Mouse (Mus musculus): ENCODE results near the gene Ifih1.

Gene Ifih1

DNA sequence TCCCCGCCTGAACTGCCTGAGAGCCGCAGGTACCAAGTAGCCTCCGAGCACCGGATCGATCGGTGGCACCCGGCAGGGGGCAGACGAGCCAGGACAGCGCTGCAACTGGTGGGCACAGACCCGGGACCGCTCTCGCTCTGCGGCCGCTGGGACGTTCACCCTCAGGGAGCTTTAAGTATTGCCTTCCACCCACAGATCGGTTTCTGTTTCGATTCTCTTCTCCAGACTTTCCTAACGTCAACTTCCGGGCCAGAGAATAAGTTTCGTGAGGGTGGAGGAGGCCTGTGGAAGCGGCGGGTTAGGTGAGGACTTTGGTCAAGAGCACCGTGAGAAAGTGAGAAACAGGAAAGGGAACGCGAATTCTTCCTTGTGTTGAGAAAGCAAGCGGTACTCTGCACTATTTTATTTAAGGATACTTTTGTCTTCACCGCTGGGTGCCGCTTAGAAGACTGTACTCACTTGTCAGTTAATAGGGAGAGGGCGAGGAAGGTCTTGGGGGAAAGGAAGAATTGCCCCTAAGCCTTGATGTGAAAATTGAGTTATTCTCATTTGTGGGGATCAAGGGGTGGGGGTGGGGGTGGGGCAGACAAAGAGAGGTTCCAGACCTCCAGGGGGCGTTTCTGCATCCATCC, at the start of gene Ifih1:
Gene Ifih1 (minus strand): TSS at position 242 of the 632 bp plus-strand sequence.
- DNase-seq (ENCODE audit: low spot score in 2 of 2) = peak in 1 of 2 experiments; percentile 19

DNA sequence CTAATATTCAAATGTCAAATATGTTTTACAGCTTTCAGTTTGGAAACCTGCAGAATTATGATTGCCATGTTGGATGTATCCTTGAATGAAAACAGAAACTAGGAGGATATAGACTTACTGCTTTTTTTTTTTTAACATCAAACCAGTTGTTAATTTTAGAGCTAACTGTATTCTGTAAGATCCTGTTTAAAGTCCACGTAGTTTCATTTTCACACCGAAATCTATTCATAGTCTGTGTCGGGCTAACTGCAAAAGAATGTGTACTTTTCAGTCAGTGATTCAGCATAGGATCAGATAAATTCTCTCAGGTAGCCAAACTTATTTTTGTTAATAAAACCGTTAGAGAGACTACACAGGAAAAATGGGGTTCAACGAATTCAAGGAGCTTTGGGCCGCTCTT, 39.9 kb upstream of the Ifih1 start:
- no peak for DNase-seq (ENCODE audit: low spot score in 2 of 2)

DNA sequence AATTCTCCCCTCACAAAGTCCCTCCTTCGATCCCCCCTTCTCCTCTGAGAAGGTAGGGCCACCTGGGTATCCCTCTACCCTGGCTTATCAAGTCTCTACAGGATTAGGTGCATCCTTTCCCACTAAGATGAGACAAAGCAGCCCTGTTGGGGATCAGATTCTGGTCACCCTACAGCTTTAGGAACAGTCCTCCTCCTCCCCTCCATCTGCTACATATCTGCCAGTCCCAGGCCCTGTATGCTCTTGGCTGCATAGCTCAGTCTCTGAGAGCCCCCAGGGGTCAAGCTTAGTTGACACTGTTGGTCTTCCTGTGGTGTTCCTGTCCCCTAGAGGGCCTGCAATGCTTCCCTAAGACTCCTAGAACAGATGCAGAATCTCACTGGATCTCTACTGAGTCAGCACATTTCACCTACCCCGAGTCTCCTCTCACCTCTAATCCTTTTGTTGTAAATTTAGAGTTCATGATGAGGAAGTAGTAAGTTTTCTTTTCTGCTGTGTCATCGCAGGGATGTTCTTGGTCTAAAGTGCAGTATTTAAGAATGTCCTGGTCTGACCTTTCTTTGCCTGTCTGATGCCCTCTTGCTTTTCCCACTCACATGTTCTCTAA, 39.0 kb upstream of the Ifih1 start:
- no peak for DNase-seq (ENCODE audit: low spot score in 2 of 2)

DNA sequence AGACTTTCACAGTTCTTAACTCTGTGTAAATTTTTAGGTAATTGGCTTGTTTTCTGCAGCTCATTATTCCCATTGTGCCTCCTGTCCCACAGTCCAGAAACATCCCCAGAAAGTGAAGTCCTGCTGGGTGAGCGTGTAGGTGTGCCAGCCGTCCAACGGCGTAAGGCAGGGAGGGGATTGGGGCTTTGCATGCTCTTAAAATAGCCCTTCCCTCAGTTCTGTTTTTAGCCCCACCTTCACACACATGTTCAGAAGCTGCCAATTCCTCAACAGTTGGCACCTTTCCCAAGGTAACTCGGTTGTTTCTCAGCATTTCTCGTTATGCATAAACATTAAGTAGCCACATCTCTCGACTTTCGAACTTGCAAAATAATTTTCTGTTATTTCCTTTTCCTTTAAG, 35.6 kb upstream of the Ifih1 start:
- DNase-seq (ENCODE audit: low spot score in 2 of 2) = peak; percentile 47 to 76

DNA sequence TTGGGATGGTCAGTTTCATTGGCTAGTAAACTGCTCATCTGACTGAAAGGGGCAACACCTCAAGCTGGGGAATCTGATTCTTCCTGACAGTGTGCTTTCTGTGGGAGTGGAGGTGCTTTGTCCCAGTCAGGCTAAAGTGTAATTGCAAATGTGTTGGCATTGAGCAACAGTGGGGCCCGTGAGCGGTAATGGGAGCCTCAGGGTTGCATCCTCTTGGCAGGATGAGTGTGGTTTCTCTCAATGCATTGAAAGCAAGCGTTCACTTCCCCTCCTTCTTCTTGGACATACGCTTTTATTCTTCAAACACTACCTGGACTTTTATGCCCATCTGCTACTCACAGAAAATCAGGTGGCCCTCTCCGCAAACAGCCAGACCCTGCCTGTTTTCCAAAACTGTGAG, 26.7 kb upstream of the Ifih1 start:
- DNase-seq (ENCODE audit: low spot score in 2 of 2) = no peak

DNA sequence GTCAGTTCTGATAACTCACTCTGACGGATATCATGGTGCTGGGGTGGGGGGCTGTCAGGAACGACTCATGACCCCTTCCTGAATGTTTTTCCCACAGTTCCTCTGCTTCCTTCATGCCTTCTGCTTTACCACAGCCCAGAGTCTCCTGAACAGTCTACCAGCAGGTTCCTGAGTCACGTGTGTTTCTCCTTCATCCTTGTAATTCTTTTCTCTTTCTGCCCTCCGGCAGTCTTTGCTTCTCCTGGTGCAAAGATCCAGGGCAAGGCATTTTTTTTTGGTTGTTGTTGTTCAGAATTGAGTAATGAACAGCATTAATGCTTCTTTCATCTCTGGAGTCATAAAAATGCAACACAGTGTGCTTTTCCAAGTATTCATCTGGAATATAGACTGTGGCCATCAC, 24.7 kb upstream of the Ifih1 start:
- DNase-seq (ENCODE audit: low spot score in 2 of 2) = no peak

DNA sequence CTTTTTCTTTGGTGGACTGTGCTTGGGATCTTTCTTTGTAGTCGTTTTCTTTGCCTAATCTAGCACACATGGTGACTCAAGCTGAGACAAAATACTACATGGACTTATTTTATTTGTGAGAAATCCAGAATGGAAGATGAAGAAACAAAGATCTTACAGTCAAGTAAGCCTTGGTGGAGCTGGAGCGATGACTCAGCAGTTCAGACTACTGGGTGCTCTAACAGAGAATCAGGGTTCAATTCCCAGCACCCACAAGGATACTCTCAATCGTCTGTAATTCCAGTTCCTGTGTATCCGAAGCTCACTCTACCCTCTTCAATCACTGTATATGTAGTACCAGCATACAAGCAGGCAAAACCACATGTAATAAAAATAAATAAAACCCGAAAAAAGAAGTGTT, 24.2 kb upstream of the Ifih1 start:
- no peak for DNase-seq (ENCODE audit: low spot score in 2 of 2)

DNA sequence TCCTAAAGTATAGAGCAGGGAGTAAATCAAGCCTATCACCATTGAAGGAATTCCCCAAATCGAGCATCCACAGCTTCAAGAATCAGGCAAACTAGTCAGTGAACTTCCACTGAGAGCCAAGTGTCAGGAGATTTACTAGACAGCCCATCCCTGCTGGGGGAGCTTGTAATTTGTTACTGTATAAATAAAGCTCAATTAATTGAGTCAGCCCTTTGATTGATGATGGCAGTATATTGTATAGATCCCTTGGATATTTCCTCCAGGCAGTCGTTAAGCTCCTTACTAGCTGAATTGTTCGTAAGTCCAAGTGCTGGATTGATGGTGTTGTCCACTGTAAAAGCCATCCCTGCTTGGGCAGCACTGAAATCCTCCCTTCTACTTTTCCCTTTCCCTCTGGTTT, 23.8 kb upstream of the Ifih1 start:
- no peak for DNase-seq (ENCODE audit: low spot score in 2 of 2)

DNA sequence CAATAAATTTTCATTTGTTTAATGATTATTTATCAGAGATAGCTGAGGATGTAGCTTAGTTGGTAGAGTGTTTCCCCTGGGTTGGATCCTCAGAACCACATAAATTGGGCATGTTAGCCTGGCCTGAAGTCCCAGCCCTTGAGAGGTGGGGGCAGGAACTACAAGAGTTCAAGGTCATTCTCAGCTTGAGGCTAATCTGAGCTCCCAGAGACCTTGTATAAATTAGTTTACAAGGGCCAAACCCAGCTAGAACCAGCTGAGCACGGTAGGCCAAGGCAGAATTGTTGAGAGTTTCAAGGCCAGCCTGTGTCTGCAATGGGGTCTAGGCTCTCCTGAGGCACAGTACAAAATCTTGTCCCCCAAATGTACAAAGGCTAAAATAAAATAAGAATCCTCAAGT, 19.5 kb upstream of the Ifih1 start:
- no peak for DNase-seq (ENCODE audit: low spot score in 2 of 2)

DNA sequence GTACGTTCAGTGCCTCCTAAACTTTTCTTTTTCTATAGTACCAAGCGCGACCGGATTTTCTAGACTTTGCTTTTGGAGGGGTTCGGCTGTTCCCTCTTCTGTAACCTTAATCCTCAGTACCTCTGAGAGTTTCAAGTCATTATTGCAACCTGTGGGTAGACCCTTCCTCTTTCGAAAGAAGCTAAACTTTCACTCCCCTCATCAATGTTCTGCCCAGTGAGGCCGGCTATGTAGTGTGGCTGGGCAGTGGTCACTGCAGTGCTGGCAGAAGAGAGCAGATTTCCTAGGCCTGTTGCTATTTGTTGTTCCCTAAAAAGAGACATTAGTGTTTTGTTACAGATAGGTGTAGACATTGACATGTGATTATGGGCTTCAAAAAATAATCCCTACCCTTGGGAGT, 18.8 kb upstream of the Ifih1 start:
- DNase-seq (ENCODE audit: low spot score in 2 of 2) = no peak

DNA sequence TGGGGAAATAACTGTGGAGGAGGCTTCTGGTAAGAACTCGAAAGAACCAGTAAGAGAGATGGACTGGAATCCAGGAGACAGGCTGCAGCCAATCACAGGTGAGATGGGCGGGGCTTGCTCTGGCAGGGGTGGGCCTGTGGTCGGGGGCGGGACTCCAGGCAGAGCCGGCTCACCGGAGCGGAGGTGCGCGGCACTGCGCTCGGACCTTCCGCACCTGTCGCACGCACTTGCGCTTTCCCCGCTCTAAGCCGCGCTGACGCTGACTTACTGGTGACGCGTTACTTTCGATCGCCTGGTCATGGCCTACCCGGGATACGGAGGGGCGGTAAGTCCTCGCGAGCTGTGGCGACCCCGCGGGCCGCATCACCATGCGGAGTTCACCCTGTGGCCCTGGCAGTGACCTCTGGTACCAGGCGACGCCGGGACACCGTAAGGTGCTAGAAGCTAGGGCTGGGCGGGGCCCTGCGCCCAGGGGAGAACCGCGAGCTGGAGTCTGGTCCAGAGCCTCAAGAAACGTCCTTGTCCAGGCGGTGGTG, 18.1 kb upstream of the Ifih1 start, which contains the start of gene Gca:
Gene Gca (plus strand): TSS at position 151 of the 536 bp plus-strand sequence.
- peak; percentile 54 to 85 for DNase-seq (ENCODE audit: low spot score in 2 of 2)

DNA sequence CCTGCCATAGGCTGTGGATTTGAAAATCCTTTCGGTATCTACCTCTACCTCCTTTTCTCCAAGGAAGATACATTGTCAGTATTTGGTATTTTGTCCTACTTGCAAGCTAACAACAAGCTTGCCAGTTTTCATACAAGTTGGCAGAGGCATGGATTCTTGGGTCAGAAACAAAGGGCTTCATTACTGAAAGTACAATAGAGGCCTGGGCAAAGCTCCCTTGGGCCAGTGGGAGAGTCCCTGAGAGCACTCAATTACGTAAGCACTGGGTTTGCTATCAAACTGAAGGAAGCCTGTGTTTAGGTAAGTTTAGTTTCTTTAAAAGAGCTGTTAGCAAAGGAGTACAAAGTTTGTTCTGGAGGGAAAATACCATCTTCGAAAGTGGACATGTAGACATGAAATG, 16.5 kb upstream of the Ifih1 start:
- peak in 1 of 2 experiments; percentile 28 for DNase-seq (ENCODE audit: low spot score in 2 of 2)

DNA sequence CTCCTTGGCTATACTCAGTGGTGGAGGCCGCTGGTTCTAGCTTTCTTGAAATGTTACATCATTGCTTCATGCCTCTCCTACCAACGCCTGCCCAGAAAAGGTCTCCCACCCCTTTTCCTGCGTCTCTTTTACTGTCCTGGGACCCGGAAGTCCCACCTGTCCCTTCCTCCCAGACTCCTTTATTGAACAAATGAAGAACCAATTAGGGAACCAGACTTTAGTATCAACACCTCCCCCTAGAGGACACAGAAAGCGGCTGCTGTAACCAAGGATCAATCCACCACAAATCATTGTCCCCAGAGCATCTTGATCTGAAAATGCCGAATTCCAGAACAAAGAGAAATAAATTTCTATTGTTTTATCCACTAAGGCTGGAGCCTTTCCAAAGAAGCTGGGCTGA, 14.5 kb upstream of the Ifih1 start:
- DNase-seq (ENCODE audit: low spot score in 2 of 2) = no peak

DNA sequence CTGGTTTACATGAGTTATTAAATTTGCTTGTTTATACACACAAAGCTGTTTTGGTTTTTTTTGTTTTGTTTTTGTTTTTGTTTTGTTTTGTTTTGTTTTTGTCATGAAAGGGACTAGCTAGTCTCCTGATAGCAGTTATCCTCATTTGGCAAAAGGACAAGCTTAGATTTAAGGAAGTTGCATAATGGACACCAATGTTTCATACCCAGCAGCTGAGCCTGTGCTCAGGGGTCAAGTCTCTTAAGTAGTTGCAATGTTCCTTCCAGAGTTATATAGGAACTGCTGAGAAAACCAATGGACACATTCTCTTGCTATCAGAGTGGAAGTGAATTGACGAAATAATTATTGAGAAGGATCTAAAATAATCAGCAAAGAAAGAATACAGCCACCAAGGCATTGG, 10.0 kb upstream of the Ifih1 start:
- DNase-seq (ENCODE audit: low spot score in 2 of 2) = no peak

DNA sequence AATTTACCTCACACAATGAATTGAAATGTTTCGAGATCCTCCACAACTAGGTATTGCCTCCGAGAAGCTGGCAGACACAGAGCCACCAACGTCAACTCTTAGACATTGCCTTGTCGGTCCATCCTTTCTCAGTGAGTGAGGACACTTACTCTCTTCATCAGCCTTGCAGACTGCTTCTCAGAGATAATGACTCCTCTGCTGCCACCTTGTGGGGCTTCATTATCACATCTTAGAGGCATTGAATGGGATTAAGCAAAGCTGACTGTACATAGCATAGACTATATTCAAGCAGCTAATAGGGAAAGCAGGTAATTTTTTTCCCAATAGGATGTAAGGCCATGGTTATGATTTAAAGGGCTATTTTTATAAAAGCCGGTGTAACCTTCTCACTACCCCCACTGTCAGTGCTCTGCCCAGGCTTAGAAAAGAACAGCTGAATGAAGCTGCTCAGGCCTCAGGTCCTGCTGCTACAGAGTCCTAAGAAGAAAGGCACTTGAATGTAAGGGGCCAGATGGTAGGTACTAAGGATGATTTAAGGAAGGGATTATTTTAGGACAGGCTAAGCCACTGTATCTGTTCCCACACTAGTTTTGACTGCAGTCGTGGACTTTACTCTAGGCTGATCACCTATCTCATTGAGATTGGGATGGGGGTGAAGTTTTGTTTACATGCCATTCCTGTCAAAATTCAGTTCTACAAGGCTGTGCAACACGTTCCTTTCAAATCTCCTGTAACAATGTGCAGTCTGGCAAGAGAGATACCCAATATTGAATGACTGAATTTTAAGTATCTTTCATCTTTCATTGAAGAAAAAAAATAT, 8.7 kb upstream of the Ifih1 start:
- peak in 1 of 2 experiments; percentile 85 for DNase-seq (ENCODE audit: low spot score in 2 of 2)

DNA sequence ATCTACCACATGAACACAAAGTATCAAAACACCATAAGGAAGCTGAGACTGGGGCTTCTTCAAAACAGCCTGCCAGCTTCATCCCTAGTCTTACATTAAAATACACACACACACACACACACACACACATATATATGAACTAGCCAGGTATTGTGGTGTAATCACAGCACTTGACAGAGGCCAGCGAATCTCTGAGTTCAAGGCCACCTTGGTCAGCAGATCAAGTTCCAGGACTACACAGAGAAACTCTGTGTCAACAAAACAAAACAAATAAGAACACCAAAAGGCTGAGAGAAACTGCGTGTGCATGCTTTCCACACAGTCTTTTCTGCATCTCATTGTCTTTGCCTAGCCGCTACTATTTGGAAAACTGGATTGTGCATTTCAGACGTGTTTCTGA, 6.4 kb upstream of the Ifih1 start:
- DNase-seq (ENCODE audit: low spot score in 2 of 2) = no peak

DNA sequence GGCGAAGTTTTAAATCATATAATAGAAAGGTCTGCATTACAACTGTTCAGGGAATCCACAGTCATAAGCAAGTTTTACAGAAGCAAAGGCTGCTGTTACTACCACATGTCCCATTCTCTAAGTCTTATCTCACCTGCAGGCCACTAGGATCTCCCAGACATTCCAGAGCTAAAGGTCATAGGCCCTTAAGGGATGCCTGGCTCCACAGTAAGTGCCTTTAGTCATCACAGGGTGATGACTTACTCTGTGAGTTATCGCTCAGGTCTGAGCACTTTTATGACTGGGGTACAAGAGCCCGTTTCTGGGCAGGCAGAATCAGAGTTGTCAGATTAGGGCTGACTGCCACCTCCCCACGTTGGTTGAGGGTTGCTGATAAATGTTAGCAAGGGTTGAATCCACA, 5.8 kb upstream of the Ifih1 start:
- DNase-seq (ENCODE audit: low spot score in 2 of 2) = no peak

DNA sequence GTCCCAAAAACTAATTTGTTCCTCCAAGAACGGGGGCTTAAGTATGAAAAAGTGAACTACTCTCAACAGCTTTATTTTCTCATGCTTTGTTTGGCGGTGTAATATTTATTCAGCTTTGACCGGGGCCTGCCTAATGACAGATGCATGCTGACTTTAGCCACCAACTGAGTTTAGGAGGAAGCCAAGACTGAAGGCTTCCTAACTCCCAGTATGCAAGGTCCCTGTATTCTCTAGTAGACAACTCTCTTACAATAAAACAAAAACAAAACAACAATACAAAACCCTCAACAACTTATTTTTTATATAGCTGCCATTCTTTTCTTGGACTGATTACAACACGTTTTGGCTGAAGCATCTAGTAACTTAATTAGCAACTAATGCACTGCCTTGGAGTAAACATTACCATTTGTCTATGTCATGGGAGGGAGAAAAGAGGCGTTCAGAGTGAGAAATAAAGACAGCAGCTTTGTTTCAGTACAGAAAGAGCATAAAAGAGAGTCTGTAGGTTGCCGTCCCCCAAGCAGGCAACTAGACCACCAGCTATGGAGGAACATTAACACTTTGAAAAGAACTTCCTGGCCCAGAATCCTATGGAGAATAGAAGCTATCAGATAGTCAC, 725 bp upstream of the Ifih1 start:
- no peak for DNase-seq (ENCODE audit: low spot score in 2 of 2)

DNA sequence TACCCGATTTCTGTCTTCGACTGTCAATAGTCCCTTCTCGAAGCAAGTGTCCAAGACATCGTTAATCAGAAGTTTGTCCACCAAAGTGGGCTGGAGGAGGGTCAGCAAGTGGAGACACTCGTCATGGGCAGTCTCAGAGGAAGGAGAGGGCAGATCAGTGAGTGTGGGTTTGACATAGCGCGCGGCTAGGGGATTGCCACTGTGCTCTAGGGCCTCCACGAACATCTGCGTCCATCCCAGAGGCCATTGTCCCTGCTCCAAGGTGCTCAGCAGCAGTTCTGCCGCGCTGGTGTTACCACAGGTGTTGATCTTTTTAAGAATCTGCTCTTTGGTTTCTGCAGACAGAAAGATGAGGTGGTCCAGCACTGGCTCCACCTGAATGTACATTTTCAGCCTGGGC, 580 bp downstream of the Ifih1 start:
- DNase-seq (ENCODE audit: low spot score in 2 of 2) = no peak

DNA sequence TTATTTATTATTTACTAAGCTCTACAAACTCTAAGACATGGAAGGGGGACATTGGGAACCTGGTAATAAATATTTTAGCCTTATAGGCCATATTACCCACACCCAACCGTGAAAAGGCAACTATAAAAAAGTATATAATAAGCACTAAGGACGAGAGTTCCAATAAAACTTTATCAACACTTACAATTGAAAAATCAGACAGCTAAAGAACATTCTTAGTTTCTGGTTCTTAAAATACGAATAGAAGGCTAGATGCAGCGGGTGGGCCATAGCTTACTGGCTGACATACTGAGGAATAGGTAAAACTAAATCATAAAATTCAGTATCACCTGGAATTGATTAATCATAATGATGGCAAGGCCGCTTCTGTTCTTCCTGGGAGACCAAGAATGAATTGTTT, 1.2 kb downstream of the Ifih1 start:
- no peak for DNase-seq (ENCODE audit: low spot score in 2 of 2)

DNA sequence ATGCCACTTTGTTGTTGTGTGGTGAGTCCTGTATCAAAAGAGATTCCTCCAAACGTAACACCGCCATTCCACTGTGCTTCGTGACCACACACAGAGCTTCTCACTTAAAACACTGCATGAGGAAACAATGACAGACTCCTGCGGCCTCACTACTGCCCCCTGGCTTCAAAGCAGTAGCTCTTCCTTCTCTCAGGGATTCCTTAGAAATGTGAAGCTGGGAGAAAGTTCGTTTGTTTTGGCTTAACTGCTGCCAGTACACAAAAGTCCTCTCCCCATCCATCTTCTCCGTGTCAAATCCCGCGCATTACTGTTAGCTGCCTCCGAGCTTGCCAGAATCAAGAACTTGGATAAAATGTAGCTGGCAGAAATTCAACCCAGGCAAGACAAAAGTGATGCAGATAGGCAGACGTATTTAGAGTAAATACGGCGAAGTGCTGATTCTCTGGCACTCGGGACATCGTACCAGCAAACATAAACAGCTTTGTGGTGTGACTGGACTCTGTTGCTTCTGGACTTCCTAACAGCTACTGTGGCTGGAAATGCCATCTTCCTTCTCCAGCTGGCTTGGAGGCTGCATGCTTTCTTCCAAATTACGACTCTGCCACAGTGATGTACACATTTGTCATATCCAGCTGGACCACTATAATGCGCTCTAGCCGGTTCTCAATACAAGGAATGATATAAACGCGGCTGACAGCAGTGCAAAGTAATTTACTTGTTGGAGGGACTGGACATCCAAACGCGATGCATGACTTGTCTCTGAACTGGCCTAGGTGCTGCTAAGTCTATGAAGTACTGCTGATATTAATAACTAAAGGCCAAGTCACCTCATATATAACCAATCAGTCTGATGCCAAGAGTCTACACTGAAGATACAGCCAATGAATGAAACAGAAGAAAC, 2.4 kb downstream of the Ifih1 start:
- DNase-seq (ENCODE audit: low spot score in 2 of 2) = peak in 1 of 2 experiments; percentile 35

Data from left cerebral cortex, adult 9 months (tissue).